Mouse (Mus musculus) layer of hippocampus, adult 2 months (tissue): Measurements from ENCODE around the gene Asphd2. TPM values are rescaled to one million over a fixed set of nuclear protein-coding genes. Genes with fewer than 3 reads are reported as not detected.
A peak's percentile ranks its signal among the peaks of the same experiment; 100 is the strongest.

Experiments
- DNase-seq, 2 experiments: peaks; one replicate each; pipeline ENCODE4 v3.0.0; 2022; ENCODE audit warnings: low spot score in 2 of 2
- H3K27ac ChIP-seq: fragments of 200-600 bp; 2 replicates; pipeline ENCODE4 v1.8.1; 2022
- H3K4me3 ChIP-seq: fragments of 200-600 bp; 2 replicates; pipeline ENCODE4 v1.8.1; 2022; ENCODE audit warnings: mild to moderate bottlenecking
- CTCF ChIP-seq: fragments of 200-600 bp; conservative IDR thresholded peaks from 2 replicates; pipeline ENCODE4 v1.8.1; 2022; ENCODE audit warnings: antibody characterized with exemption, mild to moderate bottlenecking, moderate library complexity
- total RNA-seq, 2 experiments: library from RNA; stranded (reverse); gene quantifications; 2 replicates each; pipeline ENCODE4 v1.2.3; 2021

The Asphd2 gene
- total RNA-seq, 2 experiments from 2014 or later, result 223 to 224 TPM

GRCm38 (mm10) chr5:112411514-112412335, 17.1 kb upstream of the Asphd2 start:
- TF ChIP-seq CTCF, result no peak
- Histone ChIP-seq H3K27ac (peak overlapping the region; percentile 95), H3K4me3 (peak overlapping the region; percentile 20)
- peak; percentile 68 to 78 for DNase-seq

GRCm38 (mm10) chr5:112411072-112411471, 16.4 kb upstream of the Asphd2 start:
- TF ChIP-seq CTCF, result no peak
- Histone ChIP-seq H3K4me3 (peak overlapping the region; percentile 17), H3K27ac (peak overlapping the region; percentile 95)
- DNase-seq, result no peak

GRCm38 (mm10) chr5:112409274-112409673, 14.6 kb upstream of the Asphd2 start:
- peak overlapping the region; percentile 95 for H3K27ac ChIP-seq
- DNase-seq, result no peak
- H3K4me3 ChIP-seq, result no peak overlapping the region
- TF ChIP-seq CTCF, result no peak

GRCm38 (mm10) chr5:112406017-112406416, 11.4 kb upstream of the Asphd2 start:
- Histone ChIP-seq H3K4me3 (no peak overlapping the region), H3K27ac (no peak overlapping the region)
- DNase-seq, result no peak
- TF ChIP-seq CTCF, result no peak

- Histone ChIP-seq H3K4me3 (no peak overlapping the region), H3K27ac (no peak overlapping the region)
- DNase-seq, result no peak
- TF ChIP-seq CTCF, result no peak
Measured at GRCm38 (mm10) chr5:112402437-112402836, 7.8 kb upstream of the Asphd2 start.

GRCm38 (mm10) chr5:112399284-112399683, 4.6 kb upstream of the Asphd2 start:
- TF ChIP-seq CTCF, result no peak
- DNase-seq, result no peak
- no peak overlapping the region for H3K4me3 ChIP-seq
- no peak overlapping the region for H3K27ac ChIP-seq

- no peak for TF ChIP-seq CTCF
- Histone ChIP-seq H3K4me3 (no peak overlapping the region), H3K27ac (peak overlapping the region; percentile 98)
- DNase-seq, result no peak
Measured at GRCm38 (mm10) chr5:112396066-112396465, 1.4 kb upstream of the Asphd2 start.

GRCm38 (mm10) chr5:112394415-112394763, 277 bp downstream of the Asphd2 start:
- no peak for DNase-seq

GRCm38 (mm10) chr5:112393741-112394414, 788 bp downstream of the Asphd2 start:
- Histone ChIP-seq H3K27ac (peak overlapping the region; percentile 98), H3K4me3 (peak overlapping the region; percentile 53)
- no peak for DNase-seq
- TF ChIP-seq CTCF, result no peak

More at GRCm38 (mm10) chr5:112394415-112394763, 277 bp downstream of the Asphd2 start:
- TF ChIP-seq CTCF, result no peak
- Histone ChIP-seq H3K27ac (peak overlapping the region; percentile 98), H3K4me3 (peak overlapping the region; percentile 53)

- H3K4me3 ChIP-seq, result peak overlapping the region; percentile 53
- peak overlapping the region; percentile 98 for H3K27ac ChIP-seq
- no peak for DNase-seq
- TF ChIP-seq CTCF, result no peak
Measured at GRCm38 (mm10) chr5:112391676-112392323, 2.9 kb downstream of the Asphd2 start.

- TF ChIP-seq CTCF, result peak; percentile 13
- Histone ChIP-seq H3K27ac (peak overlapping the region; percentile 98; the same call in 1 of the 2 replicates), H3K4me3 (peak overlapping the region; percentile 53)
- DNase-seq, result no peak
Measured at GRCm38 (mm10) chr5:112391002-112391401, 3.7 kb downstream of the Asphd2 start.

- peak overlapping the region; percentile 69 for H3K27ac ChIP-seq
- TF ChIP-seq CTCF, result no peak
- peak overlapping the region; percentile 53 for H3K4me3 ChIP-seq
- no peak for DNase-seq
Measured at GRCm38 (mm10) chr5:112389352-112389751, 5.3 kb downstream of the Asphd2 start.

GRCm38 (mm10) chr5:112385973-112386372, 8.7 kb downstream of the Asphd2 start:
- DNase-seq, result no peak
- no peak overlapping the region for H3K4me3 ChIP-seq
- no peak overlapping the region for H3K27ac ChIP-seq
- no peak for TF ChIP-seq CTCF
